Mouse (Mus musculus) CH12.LX (cell line): Measurements from ENCODE around the gene Kcnj15. TPM values are rescaled to one million over a fixed set of nuclear protein-coding genes. Genes with fewer than 3 reads are reported as not detected.
A peak's percentile ranks its signal among the peaks of the same experiment; 100 is the strongest.

ENCODE experiments used
- DNase-seq: peaks from one replicate; pipeline ENCODE4 v3.0.0-alpha.2; 2013; ENCODE audit errors: extremely low read depth
- H3K27ac ChIP-seq: 2 replicates; pipeline ENCODE4 v1.5.1; 2012; ENCODE audit warnings: low read depth, mild to moderate bottlenecking, control low read depth, moderate library complexity; ENCODE audit not compliant: insufficient read depth
- H3K27me3 ChIP-seq: replicated peaks from 2 replicates; pipeline ENCODE3; 2012; ENCODE audit warnings: inconsistent platforms
- H3K36me3 ChIP-seq, 2 experiments: replicated peaks in 1 of 2; 2 replicates each; pipeline versions ENCODE3 to v1.6.1; 2012; ENCODE audit warnings: inconsistent platforms in 1 of 2, low read length in 1 of 2, mild to moderate bottlenecking in 1 of 2, mixed read lengths in 1 of 2, moderate library complexity in 1 of 2; ENCODE audit not compliant: control insufficient read depth in 1 of 2, insufficient read depth in 1 of 2
- H3K4me1 ChIP-seq, 2 experiments: 2 replicates each; pipeline ENCODE4 v1.6.1; 2012; ENCODE audit warnings: inconsistent platforms in 1 of 2, moderate library complexity in 1 of 2; ENCODE audit not compliant: insufficient read depth in 2 of 2, control insufficient read depth in 1 of 2
- H3K4me2 ChIP-seq: 2 replicates; pipeline ENCODE4 v1.6.1; 2012; ENCODE audit warnings: low read depth, mild to moderate bottlenecking, control low read depth; ENCODE audit not compliant: poor library complexity, insufficient read depth, severe bottlenecking
- H3K4me3 ChIP-seq, 3 experiments: fragments of 150-350 bp in 1 of 3; sonication (generic) in 1 of 3; replicated peaks in 1 of 3; 2 replicates each; pipeline versions ENCODE3 to v1.5.1; 2011 to 2012; ENCODE audit warnings: low read depth in 2 of 3, low read length in 2 of 3, mild to moderate bottlenecking in 2 of 3, moderate library complexity in 2 of 3, control low read depth in 1 of 3, improper control_type of control experiment in 1 of 3, inconsistent platforms in 1 of 3, mixed read lengths in 1 of 3; ENCODE audit not compliant: poor library complexity in 1 of 3
- H3K79me2 ChIP-seq: replicated peaks from 2 replicates; pipeline ENCODE4 v1.6.1; 2012; ENCODE audit warnings: mild to moderate bottlenecking, moderate library complexity; ENCODE audit not compliant: control insufficient read depth, poor library complexity, insufficient read depth, severe bottlenecking; ENCODE audit errors: extremely low read depth
- H3K9ac ChIP-seq: 2 replicates; pipeline ENCODE4 v1.6.1; 2012; ENCODE audit warnings: low read depth, mild to moderate bottlenecking, control low read depth, moderate library complexity; ENCODE audit not compliant: insufficient read depth
- H3K9me3 ChIP-seq: replicated peaks from 2 replicates; pipeline ENCODE3; 2012; ENCODE audit warnings: low read length, inconsistent platforms, mixed read lengths
- BHLHE40 ChIP-seq: IDR thresholded peaks from 2 replicates; pipeline ENCODE4 v1.6.1; 2011; ENCODE audit warnings: mild to moderate bottlenecking, low read depth, low read length, improper control_type of control experiment
- CHD1 ChIP-seq: IDR thresholded peaks from 2 replicates; pipeline ENCODE4 v1.6.1; 2012; ENCODE audit warnings: low read depth, low read length, improper control_type of control experiment, inconsistent platforms
- CHD2 ChIP-seq: IDR thresholded peaks from 2 replicates; pipeline ENCODE4 v1.6.1; 2011; ENCODE audit warnings: low read length, improper control_type of control experiment
- CTCF ChIP-seq, 2 experiments: IDR thresholded peaks in 1 of 2; conservative IDR thresholded peaks in 1 of 2; 2 replicates each; pipeline ENCODE4 v1.5.1; 2011 to 2012; ENCODE audit warnings: low read depth in 2 of 2, low read length in 2 of 2, improper control_type of control experiment in 1 of 2, inconsistent platforms in 1 of 2, mild to moderate bottlenecking in 1 of 2, moderate library complexity in 1 of 2
- E2F4 ChIP-seq: IDR thresholded peaks from 2 replicates; pipeline ENCODE4 v1.6.1; 2011; ENCODE audit warnings: low read depth, low read length, improper control_type of control experiment; ENCODE audit not compliant: insufficient replicate concordance
- EP300 ChIP-seq: IDR thresholded peaks from 2 replicates; pipeline ENCODE4 v1.6.1; 2011; ENCODE audit warnings: low read length, improper control_type of control experiment
- ETS1 ChIP-seq: conservative IDR thresholded peaks from 2 replicates; pipeline ENCODE4 v1.6.1; 2012; ENCODE audit warnings: low read depth, mild to moderate bottlenecking, inconsistent platforms, low read length, improper control_type of control experiment, moderate library complexity
- HCFC1 ChIP-seq: IDR thresholded peaks from 2 replicates; pipeline ENCODE4 v1.6.1; 2012; ENCODE audit warnings: low read depth, mild to moderate bottlenecking, inconsistent platforms, low read length, improper control_type of control experiment
- IRF4 ChIP-seq: IDR thresholded peaks from 2 replicates; pipeline ENCODE4 v1.6.1; 2014; ENCODE audit warnings: low read depth, mild to moderate bottlenecking, inconsistent platforms, low read length, improper control_type of control experiment
- JUN ChIP-seq: IDR thresholded peaks from 2 replicates; pipeline ENCODE4 v1.6.1; 2011; ENCODE audit warnings: low read depth, mild to moderate bottlenecking, low read length, improper control_type of control experiment, moderate library complexity; ENCODE audit not compliant: insufficient read depth
- KAT2A ChIP-seq: IDR thresholded peaks from 2 replicates; pipeline ENCODE4 v1.6.1; 2012; ENCODE audit warnings: low read length, improper control_type of control experiment, inconsistent platforms; ENCODE audit not compliant: insufficient replicate concordance
- MAFK ChIP-seq: IDR thresholded peaks from 2 replicates; pipeline ENCODE4 v1.6.1; 2011; ENCODE audit warnings: low read length, improper control_type of control experiment; ENCODE audit not compliant: insufficient replicate concordance
- MAX ChIP-seq: IDR thresholded peaks from 2 replicates; pipeline ENCODE4 v1.6.1; 2011; ENCODE audit warnings: low read length, improper control_type of control experiment
- MAZ ChIP-seq: IDR thresholded peaks from 2 replicates; pipeline ENCODE4 v1.6.1; 2012; ENCODE audit warnings: low read depth, mild to moderate bottlenecking, inconsistent platforms, low read length, improper control_type of control experiment, moderate library complexity
- MEF2A ChIP-seq: IDR thresholded peaks from 2 replicates; pipeline ENCODE4 v1.6.1; 2014; ENCODE audit warnings: low read depth, mild to moderate bottlenecking, inconsistent platforms, low read length, improper control_type of control experiment, borderline replicate concordance
- MXI1 ChIP-seq: IDR thresholded peaks from 2 replicates; pipeline ENCODE4 v1.6.1; 2011; ENCODE audit warnings: mild to moderate bottlenecking, low read depth, low read length, improper control_type of control experiment
- MYC ChIP-seq: IDR thresholded peaks from 2 replicates; pipeline ENCODE4 v1.6.1; 2011; ENCODE audit warnings: low read depth, mild to moderate bottlenecking, improper control_type of control experiment, low read length
- PAX5 ChIP-seq: IDR thresholded peaks from 2 replicates; pipeline ENCODE4 v1.6.1; 2012; ENCODE audit warnings: low read length, inconsistent platforms, mixed read lengths
- POLR2AphosphoS2 ChIP-seq: IDR thresholded peaks from 2 replicates; pipeline ENCODE4 v1.6.1; 2011; ENCODE audit warnings: low read depth, low read length, improper control_type of control experiment
- RAD21 ChIP-seq: IDR thresholded peaks from 2 replicates; pipeline ENCODE4 v1.6.1; 2011; ENCODE audit warnings: low read depth, mild to moderate bottlenecking, low read length, improper control_type of control experiment, moderate library complexity
- SIN3A ChIP-seq: IDR thresholded peaks from 2 replicates; pipeline ENCODE4 v1.6.1; 2012; ENCODE audit warnings: low read length, improper control_type of control experiment, inconsistent platforms
- TCF12 ChIP-seq: IDR thresholded peaks from 2 replicates; pipeline ENCODE4 v1.6.1; 2014; ENCODE audit warnings: low read depth, mild to moderate bottlenecking, inconsistent platforms, low read length, improper control_type of control experiment
- UBTF ChIP-seq: IDR thresholded peaks from 2 replicates; pipeline ENCODE4 v1.6.1; 2012; ENCODE audit warnings: low read depth, mild to moderate bottlenecking, inconsistent platforms, low read length, improper control_type of control experiment, moderate library complexity
- USF1 ChIP-seq: IDR thresholded peaks from 2 replicates; pipeline ENCODE4 v1.6.1; 2014; ENCODE audit warnings: low read depth, mild to moderate bottlenecking, inconsistent platforms, low read length, improper control_type of control experiment
- USF2 ChIP-seq: conservative IDR thresholded peaks from 2 replicates; pipeline ENCODE4 v1.6.1; 2011; ENCODE audit warnings: low read depth, low read length, improper control_type of control experiment
- ZC3H11A ChIP-seq: IDR thresholded peaks from 2 replicates; pipeline ENCODE4 v1.6.1; 2012; ENCODE audit warnings: low read depth, mild to moderate bottlenecking, inconsistent platforms, low read length, improper control_type of control experiment
- ZKSCAN1 ChIP-seq: IDR thresholded peaks from 2 replicates; pipeline ENCODE4 v1.6.1; 2012; ENCODE audit warnings: low read depth, inconsistent platforms, low read length, improper control_type of control experiment, borderline replicate concordance
- ZMIZ1 ChIP-seq: IDR thresholded peaks from 2 replicates; pipeline ENCODE4 v1.6.1; 2012; ENCODE audit warnings: low read depth, mild to moderate bottlenecking, inconsistent platforms, low read length, improper control_type of control experiment
- ZNF384 ChIP-seq: IDR thresholded peaks from 2 replicates; pipeline ENCODE4 v1.6.1; 2012; ENCODE audit warnings: low read depth, low read length, improper control_type of control experiment, inconsistent platforms
- dilution Hi-C: fragments of 300-500 bp; cut with MboI; formaldehyde crosslinking; loops from 2 replicates; pipeline ENCODE4 v1.14.3; 2020; ENCODE audit warnings: low sequenced_read_pairs; ENCODE audit not compliant: extremely low pct_unique_long_range_greater_than_20kb, extremely low pct_ligation_motif_present
- in situ Hi-C: fragments of 300-500 bp; cut with MboI; formaldehyde crosslinking; loops from 3 replicates; pipeline ENCODE4 v1.14.3; 2019; ENCODE audit warnings: low sequenced_read_pairs, low pct_ligation_motif_present, low pct_unique_long_range_greater_than_20kb, mixed read lengths
- polyA plus RNA-seq: library from polyadenylated mRNA; unstranded; fragments of >175 nt; gene quantifications from 2 replicates; pipeline ENCODE4 v1.2.1, GENCODE M21; 2012; ENCODE audit warnings: low read depth; ENCODE audit not compliant: insufficient read length
- total RNA-seq, 2 experiments: library from RNA; depleted of rRNA; stranded (reverse); fragments of 300-350 nt in 1 of 2; fragments of >200 nt in 1 of 2; gene quantifications; 2 replicates each; pipeline ENCODE4 v1.2.3; 2012 to 2014

The Kcnj15 gene
- total and polyA plus RNA-seq, 3 experiments, result 0.37 to 1.1 (median 0.51) TPM

DNA sequence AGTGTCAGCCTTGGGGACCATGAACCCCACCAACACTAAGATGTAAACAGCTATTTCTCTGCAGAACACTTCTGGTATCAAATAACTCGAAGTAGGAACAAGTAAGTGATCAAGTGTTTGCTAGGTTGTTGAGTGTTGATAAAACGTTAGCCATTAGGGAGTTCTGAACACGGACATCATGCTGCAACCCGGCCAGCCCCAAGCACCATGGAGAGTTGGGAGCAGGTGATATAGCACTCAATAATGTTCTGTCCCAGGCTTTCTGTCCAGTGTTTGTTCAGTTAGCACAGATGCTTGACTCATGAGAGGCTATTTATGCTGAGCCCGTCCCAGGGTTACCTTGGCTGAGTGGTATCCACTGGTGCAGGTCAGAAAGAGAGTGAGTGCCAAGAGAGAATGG lies 74.8 kb downstream of the Kcnj15 start:
- Histone ChIP-seq H3K4me2 (no peak overlapping the region), H3K9me3 (no peaks in the 10 kb centered on the region), H3K27ac (no peak overlapping the region), H3K4me1 (peaks cover 0 to 2% of the 10 kb centered on the region in 2 experiments; a peak in 1 of 4 replicates), H3K79me2 (no peaks in the 10 kb centered on the region), H3K4me3 (no peak overlapping the region), H3K36me3 (no peaks in the 10 kb centered on the region), H3K27me3 (peaks cover 3% of the 10 kb centered on the region), H3K9ac (no peak overlapping the region)
- in situ Hi-C loops (loop anchor here (5.0 to 25.0 kb wide), 2 partner anchors 35 to 520 kb away; no protein-coding TSS in a partner anchor), dilution Hi-C loops (no loop called here)
- TF ChIP-seq EP300 (no peak), PAX5 (no peak), ZNF384 (no peak)
- DNase-seq, result no peak

GRCm38 (mm10) chr16:95340885-95341791 lies 83.8 kb downstream of the Kcnj15 start:
- dilution Hi-C loops, result no loop called here
- no peaks in the 10 kb centered on the region for H3K9me3 ChIP-seq
- H3K79me2 ChIP-seq, result no peaks in the 10 kb centered on the region
- H3K4me2 ChIP-seq, result peak overlapping the region; percentile 18; the same call in 1 of the 2 replicates
- in situ Hi-C loops, result loop anchor here (5.0 to 25.0 kb wide), 3 partner anchors 134 to 624 kb away; no protein-coding TSS in a partner anchor
- H3K9ac ChIP-seq, result no peak overlapping the region
- peaks cover 1% of the 10 kb centered on the region for H3K27me3 ChIP-seq
- no peaks in the 10 kb centered on the region for H3K36me3 ChIP-seq
- H3K27ac ChIP-seq, result no peak overlapping the region
- peaks cover 3 to 13% of the 10 kb centered on the region in 2 experiments for H3K4me1 ChIP-seq
- DNase-seq, result peak; percentile 91
- no peak overlapping the region for H3K4me3 ChIP-seq
- TF ChIP-seq E2F4 (no peak), ZMIZ1 (no peak), CHD1 (no peak), HCFC1 (peak; percentile 60), IRF4 (peak; percentile 86), POLR2AphosphoS2 (no peak), PAX5 (no peak), BHLHE40 (peak; percentile 42; the same call in 1 of the 2 replicates), EP300 (no peak; the same call in 1 of the 2 replicates), MAFK (0 out of 2 replicates have a peak, but pooled peaks have one; percentile 57), MEF2A (peak; percentile 72; the same call in 1 of the 2 replicates), USF2 (no peak), RAD21 (peak; percentile 99), MAX (peak; percentile 46; the same call in 1 of the 2 replicates), TCF12 (peak; percentile 67), MAZ (peak; percentile 69; the same call in 1 of the 2 replicates), MYC (peak; percentile 72), USF1 (no peak), KAT2A (no peak), JUN (no peak), SIN3A (peak; percentile 72; the same call in 1 of the 2 replicates), CTCF (conservative IDR thresholded peaks at IDR 0.05 in 1 of 2, IDR thresholded peaks at IDR 0.05 in 1 of 2; ENCODE audit: low read depth in 2 of 2, low read length in 2 of 2) (peak; percentile 88 to 96), ZC3H11A (peak; percentile 94), UBTF (no peak), MXI1 (peak; percentile 45; the same call in 1 of the 2 replicates), ETS1 (0 out of 2 replicates have a peak, but pooled peaks have one; percentile 11), CHD2 (no peak; the same call in 1 of the 2 replicates), ZKSCAN1 (no peak)
